Mouse (Mus musculus): ENCODE data around the gene Dad1.
"Not testable (repeated sequence)": the region's sequence is repeated elsewhere in the genome, so short reads cannot be mapped to it uniquely, and the experiment has no call there.

Gene Dad1

DNA sequence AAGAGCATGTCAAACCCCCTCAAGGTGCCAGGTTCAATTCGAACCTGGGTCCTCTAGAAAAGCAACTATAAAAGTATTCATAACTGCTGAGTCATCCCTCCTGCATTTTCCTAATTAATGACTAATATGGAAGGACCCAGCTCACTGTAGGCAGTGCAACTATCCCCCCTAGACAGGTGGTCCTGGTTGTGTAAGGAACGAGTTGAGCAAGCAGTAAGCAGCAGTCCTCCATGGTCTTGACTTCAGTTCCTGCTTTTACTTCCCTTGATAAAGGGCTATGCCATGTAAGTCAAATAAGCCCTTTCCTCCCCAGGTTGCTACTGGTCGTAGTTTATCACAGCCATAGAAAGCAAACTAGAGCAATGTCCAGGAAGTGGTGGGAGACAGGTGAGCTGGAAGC is 7.7 kb downstream of the Dad1 start:
- no peak for DNase-seq (ENCODE audit: low spot score)

DNA sequence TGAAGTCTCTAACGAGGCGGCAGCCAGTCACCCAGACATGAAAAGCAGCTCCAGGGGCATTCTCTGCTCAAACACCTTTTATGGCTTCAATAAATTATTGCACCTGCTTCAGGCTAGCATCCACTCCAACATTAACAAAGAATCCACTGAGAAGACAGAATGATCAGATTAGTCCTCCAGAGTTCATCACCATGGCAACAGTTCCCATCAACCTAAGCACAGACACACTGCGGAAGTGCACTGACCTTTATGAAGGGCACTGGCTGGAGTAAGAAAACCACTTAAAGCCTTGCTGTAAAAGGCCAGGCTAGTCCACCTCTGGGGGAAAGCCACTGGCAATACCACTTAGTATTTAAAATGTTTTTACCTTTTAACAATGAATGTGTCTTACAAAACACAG is 9.7 kb downstream of the Dad1 start:
- DNase-seq (ENCODE audit: low spot score): no peak

DNA sequence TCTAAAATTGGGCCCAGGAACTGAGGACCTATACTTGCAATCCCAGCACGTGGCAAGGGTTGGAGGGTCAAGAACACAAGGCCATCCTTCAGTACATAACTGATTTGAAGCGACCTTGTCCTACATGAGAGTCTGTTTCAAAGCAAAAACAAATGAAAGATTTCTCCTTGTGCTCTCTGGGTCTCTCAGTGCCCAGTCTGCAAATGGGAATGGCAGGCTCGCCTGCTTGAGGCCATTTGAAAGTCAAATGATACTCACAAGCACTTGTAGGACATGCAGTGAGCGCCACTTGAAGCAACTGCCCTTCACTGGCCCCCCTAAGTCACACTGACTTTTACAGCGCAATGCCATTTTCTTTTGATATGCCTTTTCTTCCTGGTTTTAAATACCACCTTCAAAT is 13.4 kb downstream of the Dad1 start:
- no peak for DNase-seq (ENCODE audit: low spot score)

DNA sequence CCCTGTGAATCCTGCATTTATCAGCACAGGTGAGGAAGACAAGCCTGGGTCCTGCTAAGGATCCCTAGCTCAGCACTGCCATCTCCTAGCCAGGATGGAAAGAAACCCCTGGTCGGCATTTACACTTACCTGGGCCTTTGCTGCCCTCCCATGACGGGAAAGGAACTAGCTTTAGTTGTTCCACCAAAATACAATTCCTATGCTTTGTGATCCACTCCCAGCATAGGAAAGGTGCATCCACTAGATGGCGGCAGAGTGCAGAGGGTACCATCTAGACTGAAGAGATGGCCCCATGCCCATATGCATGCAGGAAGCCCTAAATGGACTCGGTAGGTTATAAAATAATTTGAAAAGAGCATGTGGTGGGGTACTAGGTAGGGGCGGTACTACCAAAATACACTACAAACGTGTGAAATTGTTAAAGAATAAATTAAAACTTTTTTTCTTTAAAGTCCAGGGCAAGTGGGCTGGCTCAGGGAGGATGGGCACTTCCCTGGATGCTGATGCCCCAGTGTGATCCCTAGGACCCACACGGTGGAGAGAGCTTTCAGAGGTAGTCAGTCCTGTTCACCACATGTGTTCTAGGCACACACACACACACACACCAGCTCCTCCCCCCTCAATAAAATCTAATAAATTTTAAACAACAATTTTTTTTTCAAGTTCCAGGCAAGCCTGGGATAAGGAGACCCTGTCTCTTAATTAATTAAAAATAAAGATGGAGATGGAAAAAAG is 14.7 kb downstream of the Dad1 start:
- no peak for DNase-seq (ENCODE audit: low spot score)

DNA sequence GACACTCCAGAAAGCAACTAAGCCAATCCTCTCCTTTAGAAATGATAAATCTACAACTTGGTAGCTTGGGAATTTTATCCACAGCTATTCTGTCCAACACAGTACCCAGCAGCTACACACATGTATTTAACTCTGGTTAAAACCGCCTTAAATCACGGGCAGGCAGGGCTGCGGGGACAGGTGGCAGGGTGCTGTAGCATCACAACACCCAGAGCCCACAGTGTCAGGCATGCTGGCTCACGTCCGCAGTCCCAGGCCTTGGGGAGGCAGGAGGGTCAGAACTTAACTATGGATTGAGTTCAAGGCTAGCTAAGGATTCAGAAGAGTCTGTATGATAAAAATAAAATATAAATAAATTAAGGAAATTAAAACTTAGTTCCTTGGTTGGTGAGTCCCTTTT is 17.0 kb downstream of the Dad1 start:
- DNase-seq (ENCODE audit: low spot score): no peak

DNA sequence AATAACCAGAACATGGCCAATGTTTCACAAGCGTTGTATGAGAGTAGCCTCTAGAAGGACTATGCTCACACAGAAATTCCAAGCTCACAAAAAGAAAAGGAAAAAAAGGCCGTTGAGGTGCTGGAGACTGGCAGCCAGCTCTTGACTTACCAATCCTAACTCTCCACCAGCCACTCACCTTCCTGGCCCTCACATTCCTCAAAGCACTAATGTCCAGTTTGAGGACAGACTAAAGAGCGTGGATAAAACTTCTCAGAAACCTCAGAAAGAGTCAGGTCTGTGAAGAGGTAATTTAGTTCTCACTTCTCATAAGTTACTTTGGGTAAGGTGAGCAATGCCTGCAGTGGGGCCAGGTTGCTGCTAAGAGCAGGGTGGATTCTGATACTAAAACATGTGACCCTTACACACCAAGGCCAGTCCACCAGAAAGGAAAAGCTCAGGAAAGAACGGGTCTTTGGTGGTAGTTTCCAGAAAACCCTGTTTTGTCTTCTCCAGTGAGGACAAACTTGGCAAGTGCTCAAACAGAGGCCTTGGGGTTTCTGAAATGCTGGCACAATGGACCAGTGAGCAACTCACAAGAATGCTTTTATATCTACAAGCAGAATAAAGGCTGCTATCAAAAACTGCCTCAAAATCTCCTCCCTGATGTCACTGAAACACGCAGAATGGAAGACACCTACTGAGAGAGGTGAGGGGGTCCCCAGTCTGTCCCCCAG is 17.9 kb downstream of the Dad1 start:
- DNase-seq (ENCODE audit: low spot score): no peak

DNA sequence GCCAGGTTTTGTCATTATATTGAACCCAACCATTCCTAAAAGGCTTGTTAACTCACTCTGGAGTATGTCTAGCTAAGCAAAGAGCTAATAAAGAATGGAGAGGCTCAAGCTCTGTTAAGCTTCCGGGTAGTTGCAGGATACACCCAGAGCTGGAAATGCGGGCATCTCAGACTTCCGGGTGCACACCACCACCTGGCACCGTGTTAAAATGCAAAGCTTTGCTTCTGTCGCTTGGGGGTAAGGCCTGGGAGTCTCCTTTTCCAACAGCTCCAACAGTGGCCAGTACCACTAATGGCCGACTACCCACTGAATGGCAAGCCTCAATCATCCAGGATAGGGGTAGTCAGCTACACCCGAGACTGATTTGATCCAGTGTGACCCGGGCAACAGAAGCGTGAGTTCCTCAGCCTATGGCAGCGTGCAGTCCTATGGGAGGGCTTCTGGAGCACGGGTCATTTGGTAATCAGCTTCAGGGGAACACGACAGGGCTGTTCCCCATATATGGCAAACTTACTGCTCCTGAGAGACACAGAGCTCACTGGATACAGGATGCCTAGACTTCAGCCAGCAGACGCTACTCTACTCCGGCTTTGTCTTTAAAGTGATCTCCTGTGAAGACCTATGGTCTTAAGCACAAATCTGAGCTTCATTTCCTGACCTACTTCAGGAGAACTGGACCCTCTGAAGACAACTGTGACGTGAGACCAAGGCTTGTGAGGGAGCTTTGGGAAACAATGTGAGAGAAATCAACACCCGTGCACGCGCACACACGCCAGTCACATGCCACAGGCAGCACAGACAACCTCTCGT is 19.5 kb downstream of the Dad1 start:
- no peak for DNase-seq (ENCODE audit: low spot score)

DNA sequence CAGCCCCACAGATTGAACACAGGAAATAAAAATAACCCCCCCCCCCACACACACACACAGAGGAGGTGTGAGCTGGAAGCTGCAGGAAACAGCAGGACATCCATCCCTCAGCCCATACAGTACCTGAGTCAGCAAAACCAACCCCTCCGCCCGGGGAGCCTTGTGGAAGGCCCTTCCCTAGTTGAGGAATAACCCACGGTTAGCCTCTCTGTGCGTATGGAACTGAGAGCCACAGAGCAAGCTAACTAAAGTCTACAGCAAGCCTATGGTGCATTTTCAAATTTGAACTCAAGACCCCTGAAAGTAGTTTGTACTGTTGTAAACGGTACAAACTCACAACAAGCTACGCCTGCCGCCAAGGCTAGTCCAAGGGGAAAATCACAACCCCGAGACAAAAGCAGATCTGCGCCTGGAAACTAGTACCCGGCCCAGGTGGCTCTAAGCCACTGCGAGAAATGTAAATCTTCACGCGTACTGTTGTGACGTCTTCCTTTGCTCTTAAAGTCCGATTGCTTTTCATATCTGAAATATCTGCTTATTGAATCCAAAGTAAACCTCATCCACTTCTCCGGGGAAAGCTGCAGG is 20.3 kb downstream of the Dad1 start:
- DNase-seq (ENCODE audit: low spot score): no peak

DNA sequence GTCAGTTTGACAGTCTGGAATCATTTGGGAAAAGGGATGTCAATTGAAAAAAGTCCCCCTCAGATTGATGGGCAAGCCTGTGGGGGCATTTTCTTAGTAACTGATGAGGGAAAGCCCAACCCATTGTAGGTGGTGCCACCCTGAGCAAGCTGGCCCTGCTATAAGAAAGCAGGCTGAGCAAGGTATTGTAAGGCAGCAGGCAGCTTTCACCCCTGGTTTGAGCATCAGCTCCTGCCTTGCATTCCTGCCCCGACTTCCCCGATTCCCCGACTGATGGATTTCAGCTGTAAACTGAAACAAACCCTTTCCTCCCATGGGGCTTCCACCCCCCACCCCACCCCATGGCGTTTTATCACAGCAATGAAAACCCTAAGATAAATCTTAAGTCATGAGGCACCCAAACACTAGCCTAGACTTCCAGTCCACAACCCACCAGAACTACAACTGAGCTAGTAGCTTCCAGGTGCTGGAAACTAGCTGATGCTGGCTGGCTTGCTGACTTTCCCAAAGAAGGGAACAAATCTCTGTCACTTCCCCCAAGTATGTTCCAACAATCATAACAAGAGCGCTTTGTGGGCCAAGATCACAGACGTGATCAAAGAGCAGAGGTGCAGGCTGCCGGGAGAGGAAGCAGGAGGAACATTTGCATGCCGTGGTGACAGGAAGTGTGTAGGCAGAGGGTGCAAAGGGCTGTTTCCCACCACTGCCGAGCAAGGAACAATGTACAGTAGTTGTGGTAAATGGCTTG is 20.9 kb downstream of the Dad1 start:
- no peak for DNase-seq (ENCODE audit: low spot score)

DNA sequence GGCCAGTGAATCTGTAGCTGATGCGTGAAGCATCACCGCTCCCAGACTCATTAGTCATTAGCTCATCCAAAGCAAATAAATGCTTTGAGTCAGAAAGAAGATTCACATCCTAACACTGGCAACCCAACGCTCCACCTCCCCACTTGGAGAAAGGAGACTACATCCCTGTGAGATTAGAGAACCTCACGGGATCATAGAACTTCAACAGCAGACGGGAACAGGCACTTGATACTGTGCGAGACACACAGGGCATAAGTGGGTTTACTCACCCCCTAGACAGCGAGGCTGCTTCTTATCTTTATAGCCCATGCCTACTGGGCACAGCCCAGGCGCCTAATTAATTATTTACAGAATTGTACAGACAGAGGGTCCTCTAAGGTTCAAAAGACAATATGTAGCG is 21.8 kb downstream of the Dad1 start:
- DNase-seq (ENCODE audit: low spot score): no peak

DNA sequence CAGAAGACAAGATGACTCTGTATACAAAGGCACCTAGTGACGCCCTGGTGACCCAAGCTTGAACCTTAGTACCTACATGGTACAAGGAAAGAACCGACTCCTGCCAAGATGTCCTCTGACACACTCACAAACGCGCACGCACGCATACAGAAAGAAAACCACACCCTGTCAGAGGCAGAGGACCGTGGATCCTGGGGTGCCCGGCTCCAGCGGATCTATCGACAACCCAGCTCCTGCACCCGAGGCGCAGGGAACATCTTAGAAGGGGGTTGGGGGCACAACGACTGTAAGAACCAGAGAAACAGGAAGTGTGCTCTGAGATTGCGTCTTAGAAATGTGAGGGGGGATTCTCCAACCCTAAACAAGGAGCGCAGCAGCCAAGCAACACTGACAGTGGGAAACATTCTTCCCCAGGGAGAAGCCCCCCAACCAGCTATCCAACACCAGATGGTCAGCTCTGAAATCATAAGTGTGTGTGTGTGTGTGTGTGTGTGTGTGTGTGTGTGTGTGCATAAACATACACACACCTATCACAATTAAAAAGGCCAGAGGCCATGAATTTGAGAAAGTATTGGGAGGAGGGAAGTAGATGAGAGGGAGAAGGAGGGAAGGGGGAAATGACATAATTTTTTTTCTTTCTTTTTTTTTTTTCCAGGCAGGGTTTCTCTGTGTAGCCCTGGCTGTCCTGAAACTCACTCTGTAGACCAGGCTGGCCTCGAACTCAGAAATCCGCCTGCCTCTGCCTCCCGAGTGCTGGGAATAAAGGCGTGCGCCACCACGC is 22.5 kb downstream of the Dad1 start:
- DNase-seq (ENCODE audit: low spot score): no peak

DNA sequence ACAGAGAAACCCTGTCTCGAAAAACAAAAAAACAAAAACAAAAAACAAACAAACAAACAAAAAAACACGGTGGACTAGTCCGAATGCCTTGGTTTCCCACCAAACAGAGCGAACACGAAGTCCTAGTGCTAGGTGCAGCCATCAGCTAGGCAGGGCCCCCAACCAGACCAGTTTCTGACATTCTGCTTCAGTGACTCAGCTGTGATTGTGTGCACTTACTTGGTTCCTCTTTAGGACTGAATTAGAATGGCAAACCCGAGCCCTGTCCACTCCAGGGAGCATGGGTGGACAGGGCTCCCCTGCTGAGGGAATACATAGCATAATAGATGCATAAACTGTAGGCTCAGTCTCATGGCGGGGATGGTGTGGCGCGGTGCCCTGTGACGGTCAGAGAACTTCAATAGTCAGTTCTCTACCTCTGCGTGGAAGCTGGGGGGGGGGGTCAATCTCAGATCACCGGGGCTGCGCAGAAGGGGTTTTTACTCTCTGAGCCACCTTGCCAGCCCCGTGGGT is 23.2 kb downstream of the Dad1 start:
- DNase-seq (ENCODE audit: low spot score): no peak

DNA sequence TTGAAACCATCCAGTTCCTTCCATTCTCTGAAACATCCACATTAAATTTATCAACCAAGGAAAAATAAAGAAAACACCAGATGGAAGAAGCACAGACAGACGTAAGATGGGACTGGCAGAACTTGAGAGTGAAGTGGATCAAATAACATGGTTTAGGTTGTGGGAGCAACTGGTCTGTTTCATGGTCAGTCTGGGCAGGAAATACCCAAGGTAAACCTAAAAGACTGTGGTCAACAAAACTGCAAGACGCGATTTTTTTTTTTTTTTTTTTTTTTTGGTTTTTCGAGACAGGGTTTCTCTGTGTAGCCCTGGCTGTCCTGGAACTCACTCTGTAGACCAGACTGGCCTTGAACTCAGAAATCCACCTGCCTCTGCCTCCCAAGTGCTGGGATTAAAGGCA is 24.1 kb downstream of the Dad1 start:
- not testable (repeated sequence) for DNase-seq (ENCODE audit: low spot score)

DNA sequence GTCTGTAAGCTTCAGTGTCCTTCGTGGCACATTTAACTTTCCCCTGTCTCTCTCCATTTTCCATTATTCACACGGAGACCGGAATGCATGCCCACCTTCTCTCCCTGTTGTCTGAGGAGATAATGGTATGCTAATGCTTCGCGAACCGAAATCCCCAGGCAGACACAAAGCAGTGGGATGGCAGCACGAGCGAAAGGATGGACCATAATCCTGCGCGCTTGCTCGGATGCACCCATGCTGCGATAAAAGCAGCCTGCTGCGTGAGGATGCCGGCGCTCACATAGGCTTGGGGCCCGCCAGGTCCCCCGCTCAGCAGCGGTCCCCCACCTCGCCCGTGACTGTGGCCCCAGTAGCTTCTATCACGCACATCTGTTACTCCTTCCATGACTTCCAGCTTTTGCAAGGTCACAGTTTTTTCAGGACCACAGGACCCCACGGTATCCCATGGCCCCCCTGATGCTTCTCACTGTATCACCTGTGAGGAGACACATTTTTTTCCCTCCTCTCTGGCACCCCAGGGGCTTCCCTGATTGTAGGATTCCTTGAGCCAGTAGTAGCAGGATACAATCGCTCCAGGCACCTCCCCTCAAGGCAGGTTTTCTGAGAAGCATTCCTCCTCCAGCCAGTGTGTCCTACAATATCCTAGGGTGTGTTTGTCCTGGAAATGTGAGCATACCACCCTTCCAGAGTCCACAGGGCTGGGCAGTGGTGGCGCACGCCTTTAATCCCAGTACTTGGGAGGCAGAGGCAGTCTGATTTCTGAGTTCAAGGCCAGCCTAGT is 24.8 kb downstream of the Dad1 start:
- DNase-seq (ENCODE audit: low spot score): no peak

DNA sequence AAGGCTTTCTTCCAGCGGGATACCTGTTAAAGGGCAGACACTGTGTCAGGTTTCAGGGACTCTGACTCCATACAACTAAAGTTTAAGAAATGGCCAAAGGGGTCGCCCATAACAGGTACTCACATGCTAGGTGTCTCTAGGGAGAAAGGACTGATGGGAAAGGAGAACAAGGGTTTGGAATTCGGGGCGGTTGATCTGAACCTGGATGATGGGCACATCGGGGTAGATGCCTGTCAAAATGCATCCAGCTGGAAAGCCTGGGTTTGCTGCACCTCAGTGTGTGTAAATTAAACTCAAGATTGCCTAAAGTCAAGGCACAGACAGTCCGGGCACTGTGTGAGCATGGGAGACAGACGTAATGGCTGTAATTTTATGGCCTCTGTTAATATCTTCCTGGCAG is 25.4 kb downstream of the Dad1 start:
- DNase-seq (ENCODE audit: low spot score): no peak

DNA sequence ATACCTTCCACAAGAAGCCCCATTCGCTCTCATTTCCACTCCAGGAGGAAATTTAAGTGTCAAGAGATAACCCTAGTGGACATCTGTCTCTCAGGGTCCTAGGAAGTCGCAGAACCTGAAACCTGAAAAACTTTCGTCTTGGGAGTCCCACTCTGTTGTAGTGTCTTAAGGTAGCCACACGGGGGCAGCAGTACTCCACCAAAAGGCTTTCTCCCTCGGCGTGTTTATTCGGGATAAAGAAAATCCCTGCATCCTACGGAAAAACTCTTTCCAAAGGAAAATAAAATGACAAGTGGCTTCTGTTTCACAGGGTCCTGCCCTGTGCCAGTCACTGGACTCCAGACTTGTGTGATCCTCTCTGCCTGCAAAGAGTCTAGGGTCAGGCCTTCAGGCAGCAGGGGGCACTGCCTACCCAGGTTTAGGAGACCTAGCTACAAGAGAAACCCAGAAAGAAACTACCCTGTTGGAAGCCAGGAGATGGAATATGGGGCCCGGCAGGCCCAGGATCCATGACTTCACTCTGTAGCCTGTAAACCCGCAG is 25.9 kb downstream of the Dad1 start:
- DNase-seq (ENCODE audit: low spot score): peak; percentile 75

DNA sequence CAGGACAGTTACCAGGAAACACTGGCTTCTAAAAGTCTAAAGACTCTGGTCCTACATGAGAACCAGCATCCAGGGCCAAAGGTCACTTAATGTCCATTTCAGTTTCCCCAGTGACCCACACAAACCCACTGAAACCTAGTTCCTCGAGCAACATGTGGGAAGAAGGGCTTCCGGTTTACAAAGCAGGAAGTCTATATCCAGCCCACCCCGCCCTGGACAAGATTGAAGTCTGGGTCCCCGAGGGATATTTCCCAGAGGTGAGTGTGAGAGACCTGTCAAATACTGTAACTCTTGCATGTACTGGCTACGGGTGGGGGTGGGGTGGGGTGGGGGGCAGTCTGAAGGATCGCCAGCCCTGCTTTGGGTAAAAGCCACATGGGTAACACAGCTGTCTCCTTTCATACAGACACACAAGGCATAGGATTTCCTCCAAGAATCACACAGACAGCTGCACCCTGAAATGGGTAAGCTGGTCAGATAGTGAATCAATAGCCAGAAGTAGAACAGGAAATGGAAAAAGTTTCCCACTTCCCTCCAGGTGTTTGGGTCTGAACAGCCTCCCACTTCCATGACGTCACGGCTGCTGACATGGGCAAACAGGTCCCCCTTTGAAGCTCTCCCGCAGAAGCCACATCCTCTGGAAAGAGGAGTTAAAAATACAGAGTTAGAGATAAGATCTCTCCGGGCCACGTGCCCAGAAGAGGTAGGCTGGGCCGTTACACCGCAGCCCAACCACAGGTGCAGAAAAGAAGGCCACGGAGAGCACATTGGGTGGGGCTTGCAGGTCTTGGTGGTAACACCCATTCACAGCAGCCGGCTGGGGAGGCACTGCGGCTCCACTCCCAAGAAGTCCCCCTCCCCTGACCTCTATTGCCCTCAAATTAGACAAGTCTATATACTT is 26.7 kb downstream of the Dad1 start:
- peak; percentile 81 for DNase-seq (ENCODE audit: low spot score)

DNA sequence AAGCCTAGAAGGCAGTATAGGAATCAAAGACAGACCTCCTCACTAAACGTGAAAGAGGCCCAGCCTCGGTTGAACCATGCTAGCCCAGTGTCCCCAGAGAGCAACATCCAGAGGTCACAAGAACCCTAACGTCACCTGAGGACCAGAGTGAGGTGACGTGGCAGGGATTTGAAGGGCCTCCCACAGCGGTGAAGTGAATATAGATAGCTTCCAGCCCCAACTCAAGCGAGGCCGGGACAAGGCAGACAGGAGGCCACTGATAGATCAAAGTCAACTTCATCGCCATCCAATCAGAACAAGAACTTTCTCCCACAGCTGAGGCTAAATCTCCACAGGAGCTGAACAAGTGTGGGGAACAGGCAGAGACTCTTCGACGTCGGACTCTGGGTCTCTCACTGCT is 28.2 kb downstream of the Dad1 start:
- no peak for DNase-seq (ENCODE audit: low spot score)

Data from yolk sac, embryonic 10.5 days (tissue).